Mouse (Mus musculus): Measurements from ENCODE around the gene Tubb2a.
A peak's percentile ranks its signal among the peaks of the same experiment; 100 is the strongest.
"Not testable (repeated sequence)": the region's sequence is repeated elsewhere in the genome, so short reads cannot be mapped to it uniquely, and the experiment has no call there.

Tubb2a gene

DNA sequence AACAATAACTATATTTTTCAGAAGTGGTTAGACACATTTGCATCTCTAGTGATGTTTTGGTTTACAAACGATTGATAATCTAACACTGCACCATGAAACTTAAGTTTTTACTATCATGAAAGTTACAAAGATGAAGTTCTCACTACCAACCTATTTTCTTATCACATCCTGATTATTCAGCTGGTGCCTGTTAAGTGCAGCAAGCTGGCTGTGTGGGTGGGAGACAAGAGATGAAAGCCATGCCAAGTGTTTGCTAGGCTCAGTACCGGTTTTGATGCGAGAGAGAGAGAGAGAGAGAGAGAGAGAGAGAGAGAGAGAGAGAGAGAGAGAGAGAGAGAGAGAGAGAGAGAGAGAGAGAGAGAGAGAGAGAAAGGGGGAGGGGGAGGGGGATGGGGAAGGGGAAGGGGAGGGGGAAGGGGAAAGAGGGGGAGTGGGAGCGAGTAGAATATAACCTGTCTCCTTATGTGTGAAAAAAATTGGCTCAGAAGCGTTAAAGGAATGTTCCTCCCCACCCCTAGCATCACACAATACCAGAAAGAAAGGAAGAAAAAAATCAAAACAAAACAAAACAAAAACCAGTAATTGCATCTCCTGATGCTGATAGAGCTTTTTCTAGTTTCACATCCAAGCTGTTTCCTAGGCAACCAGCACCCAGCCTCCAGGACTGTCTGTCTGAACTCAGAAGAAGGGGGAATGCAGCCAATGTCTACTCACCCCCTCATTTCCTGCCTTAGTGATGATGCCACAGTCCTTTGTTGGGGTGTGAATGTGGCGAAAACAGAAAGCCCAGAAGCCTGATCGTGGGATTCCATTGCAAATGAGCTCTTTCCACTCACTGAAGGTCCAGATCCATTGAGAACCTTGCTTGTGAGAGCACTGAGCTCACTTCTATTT is 18.0 kb upstream of the Tubb2a start:
- no peak for DNase-seq (ENCODE audit: low read depth, low spot score)

DNA sequence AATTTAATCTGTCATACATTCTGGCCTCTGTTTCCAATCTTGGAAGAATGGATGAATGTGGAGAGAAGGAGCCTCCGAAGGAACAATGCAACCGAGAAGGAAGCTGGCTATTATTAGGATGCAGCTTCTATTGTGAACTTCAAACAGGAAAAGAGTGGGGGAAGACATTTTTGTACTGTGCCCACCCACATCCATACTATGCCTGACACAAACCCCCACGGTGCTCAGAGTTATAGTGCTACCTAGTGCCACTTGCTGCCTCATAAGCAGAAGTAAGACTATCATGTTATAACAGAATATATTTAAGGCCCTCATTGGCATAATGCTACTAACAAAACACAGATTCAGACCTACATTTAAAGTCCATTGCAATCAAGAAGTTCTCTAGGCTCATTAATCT is 11.6 kb upstream of the Tubb2a start:
- DNase-seq (ENCODE audit: low read depth, low spot score) = no peak

DNA sequence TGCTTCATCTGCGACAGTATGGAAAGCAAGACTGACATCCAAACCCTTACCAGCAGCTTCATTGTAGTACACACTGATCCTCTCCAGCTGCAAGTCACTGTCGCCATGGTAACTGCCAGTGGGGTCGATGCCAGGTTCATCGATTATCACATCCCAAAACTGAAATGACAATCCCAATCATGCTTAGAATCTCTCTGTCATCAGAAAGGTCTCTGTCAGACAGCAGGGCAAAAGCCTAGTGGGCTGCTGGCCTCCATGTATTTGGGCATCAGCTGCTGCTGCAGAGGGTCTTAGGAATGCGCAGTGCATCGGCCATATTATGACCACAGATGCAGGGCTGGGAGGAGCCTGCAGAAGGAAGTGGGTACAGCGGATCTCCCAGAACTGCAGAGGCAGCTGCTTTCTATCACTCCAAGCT is 11.1 kb upstream of the Tubb2a start:
- DNase-seq (ENCODE audit: low read depth, low spot score) = no peak

- DNase-seq (ENCODE audit: low read depth, low spot score) = not testable (repeated sequence)
These were observed 10.4 kb upstream of the Tubb2a start for GRCm38 (mm10) chr13:34088201-34088649.

DNA sequence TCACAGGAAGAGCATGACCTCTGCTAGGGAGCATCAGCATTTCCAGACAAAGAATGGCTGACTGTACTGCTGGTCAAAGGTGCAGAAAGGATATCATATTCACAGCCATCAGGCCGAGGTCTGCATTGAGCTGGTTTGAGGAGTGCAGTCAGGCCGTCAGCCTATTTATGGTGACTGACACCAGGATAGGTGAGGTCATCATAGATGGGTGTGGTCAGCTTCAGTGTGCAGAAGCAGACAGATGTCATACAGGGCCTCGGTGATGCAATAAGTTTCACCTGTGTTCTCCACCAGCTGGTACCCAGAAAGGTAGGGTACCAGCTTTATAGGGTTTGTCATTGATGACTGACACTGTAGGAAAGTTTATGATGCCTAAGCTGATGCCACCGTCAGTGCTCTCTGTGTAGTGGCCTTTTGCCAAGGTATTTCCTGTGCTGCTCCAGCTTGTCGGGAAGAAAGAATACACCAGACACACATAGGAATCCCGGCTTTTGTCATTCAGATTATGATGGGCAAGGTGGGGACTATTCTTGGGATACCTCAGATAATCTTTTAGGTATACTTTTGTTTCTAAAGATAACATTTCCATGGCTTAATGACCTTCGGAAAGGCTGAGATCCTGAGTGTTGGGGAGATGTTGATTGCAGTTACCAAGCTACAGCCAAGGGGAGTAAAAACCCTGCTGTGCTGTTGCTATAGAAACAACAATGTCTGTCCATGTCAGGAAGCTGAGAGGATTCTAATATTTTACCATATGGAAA is 9.4 kb upstream of the Tubb2a start:
- DNase-seq (ENCODE audit: low read depth, low spot score) = no peak

- peak; percentile 76 for DNase-seq (ENCODE audit: low read depth, low spot score)
These were observed 6.4 kb upstream of the Tubb2a start for GRCm38 (mm10) chr13:34084026-34084750.

GRCm38 (mm10) chr13:34081926-34082325 is 4.1 kb upstream of the Tubb2a start:
- DNase-seq (ENCODE audit: low read depth, low spot score) = no peak

GRCm38 (mm10) chr13:34079801-34080200 is 2.0 kb upstream of the Tubb2a start:
- DNase-seq (ENCODE audit: low read depth, low spot score) = no peak

- DNase-seq (ENCODE audit: low read depth, low spot score) = no peak
These were observed 883 bp upstream of the Tubb2a start for GRCm38 (mm10) chr13:34078500-34079280.

DNA sequence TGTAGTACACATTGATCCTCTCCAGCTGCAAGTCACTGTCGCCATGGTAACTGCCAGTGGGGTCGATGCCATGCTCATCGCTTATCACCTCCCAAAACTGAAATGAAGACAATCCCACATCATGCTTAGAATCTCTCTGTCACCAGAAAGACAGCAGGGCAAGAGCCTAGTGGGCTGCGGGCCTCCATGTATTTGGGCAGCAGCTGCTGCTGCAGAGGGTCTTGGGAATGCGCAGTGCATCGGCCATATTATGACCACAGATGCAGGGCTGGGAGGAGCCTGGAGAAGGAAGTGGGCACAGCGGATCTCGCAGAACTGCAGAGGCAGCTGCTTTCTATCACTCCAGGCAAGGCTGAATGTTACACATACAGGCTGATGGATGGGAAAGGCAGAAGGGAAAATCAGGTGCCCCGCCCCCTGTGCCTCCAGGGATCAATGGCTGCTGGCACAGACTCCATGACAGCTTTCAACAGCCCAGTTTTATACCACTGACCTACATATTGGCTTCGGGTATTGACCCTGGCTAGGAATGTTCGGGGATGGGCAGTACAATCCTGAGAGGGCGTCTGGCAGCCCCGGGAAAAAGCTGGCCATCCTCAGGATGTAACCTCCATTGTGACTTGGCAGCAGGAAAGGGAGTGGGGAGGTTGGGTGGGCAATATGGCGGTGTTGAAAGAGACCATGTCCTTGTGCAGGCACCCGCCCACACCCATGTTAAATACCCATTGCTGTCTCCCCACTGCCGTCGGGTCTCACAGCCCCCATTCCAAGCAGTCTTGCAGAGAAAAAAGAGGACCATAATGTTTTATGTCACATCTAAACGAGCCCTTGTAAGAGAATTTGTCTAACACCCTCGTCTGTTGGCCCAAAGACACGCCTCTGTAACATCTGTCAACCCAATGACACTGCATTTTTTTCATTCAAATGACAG is 981 bp downstream of the Tubb2a start:
- DNase-seq (ENCODE audit: low read depth, low spot score) = no peak

GRCm38 (mm10) chr13:34075893-34076292 is 1.9 kb downstream of the Tubb2a start:
- DNase-seq (ENCODE audit: low read depth, low spot score) = not testable (repeated sequence)

- not testable (repeated sequence) for DNase-seq (ENCODE audit: low read depth, low spot score)
These were observed 3.4 kb downstream of the Tubb2a start for GRCm38 (mm10) chr13:34074441-34074840.

- DNase-seq (ENCODE audit: low read depth, low spot score) = no peak
These were observed 5.0 kb downstream of the Tubb2a start for GRCm38 (mm10) chr13:34072847-34073246.

- DNase-seq (ENCODE audit: low read depth, low spot score) = no peak
These were observed 6.0 kb downstream of the Tubb2a start for GRCm38 (mm10) chr13:34071836-34072235.

DNA sequence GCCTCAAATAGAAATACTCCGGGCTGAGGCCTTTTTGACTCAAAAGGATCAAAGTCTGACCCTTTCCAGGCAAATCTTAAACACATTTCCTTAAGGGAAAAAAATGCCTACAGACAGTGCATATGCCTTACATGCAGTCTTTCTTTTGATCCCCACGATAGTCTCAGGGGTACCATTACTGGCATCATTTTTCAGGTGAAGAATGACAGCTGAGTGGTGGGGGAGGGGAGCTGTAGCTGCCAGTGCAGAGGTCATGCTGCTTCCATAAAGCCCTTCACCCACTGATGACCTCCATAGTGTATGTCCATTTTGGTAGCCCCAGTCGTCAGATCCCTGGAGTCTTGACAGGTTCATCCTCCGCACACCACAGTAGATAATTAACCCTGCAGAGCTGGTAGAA is 7.5 kb downstream of the Tubb2a start:
- no peak for DNase-seq (ENCODE audit: low read depth, low spot score)

GRCm38 (mm10) chr13:34066351-34066750 is 11.5 kb downstream of the Tubb2a start:
- no peak for DNase-seq (ENCODE audit: low read depth, low spot score)

DNA sequence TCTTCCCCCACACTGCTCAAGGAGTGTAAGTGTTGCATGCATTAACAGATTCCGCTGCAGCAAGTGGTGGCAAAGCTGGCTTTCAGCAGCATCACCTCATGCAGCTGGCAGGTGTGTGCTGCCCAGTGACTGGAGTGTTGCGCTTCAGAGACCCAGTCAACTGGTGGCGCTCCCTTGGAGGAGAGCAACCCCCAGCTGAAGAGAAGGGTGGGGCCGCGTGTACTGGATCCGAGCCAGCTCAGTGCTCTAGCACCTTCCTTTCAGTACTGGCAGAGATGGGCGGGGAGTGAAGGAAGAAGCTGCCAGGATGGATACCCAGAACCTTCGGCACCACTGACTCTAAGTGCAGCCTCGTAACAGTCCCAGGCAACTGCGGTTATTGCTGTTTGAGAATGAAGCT is 15.3 kb downstream of the Tubb2a start:
- no peak for DNase-seq (ENCODE audit: low read depth, low spot score)

DNA sequence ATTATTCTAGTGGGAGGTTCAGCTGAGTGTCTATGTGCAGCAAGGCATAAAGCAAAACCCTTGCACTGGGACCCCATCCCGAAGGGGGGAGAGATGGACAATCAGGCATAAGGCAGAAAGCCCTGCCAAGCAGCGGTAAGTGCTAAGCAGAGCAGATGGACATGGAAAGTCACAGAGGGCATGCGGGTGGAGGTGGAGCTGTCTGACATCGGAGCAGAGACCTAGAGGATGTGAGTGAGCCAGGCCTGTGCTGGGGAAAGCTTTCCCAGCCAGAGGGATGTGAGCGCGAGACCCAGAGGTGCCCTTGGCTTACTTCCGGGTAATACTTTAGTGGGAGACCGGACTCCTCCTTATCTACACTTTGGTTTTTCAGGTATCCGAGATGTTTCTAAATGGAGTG is 17.7 kb downstream of the Tubb2a start:
- no peak for DNase-seq (ENCODE audit: low read depth, low spot score)

DNA sequence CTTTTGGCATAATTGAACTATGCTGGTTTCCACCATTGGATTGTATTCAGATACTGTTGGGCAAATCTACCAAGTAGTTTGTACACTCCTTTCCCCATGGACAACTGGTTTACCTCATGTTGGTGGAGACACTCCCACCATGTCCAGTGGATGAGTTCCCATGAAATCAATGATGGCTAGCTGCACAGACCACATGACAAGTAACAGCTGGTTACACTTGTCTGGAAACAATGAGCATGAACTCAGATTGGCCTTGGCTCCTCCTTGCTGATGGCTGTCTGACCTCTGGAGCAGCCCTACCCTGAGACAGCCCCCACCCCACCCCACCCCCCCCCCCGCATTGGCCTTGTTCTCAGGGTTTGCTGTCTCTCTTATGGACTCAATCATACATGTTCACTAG is 20.6 kb downstream of the Tubb2a start:
- no peak for DNase-seq (ENCODE audit: low read depth, low spot score)

- no peak for DNase-seq (ENCODE audit: low read depth, low spot score)
These were observed 22.8 kb downstream of the Tubb2a start for GRCm38 (mm10) chr13:34054983-34055382.
